Mouse (Mus musculus) cortical plate, adult 2 months (tissue): ENCODE data around the gene Cops7a. TPM values are rescaled to one million over a fixed set of nuclear protein-coding genes. Genes with fewer than 3 reads are reported as not detected.

Experiments
- H3K27ac ChIP-seq: fragments of 200-500 bp; 2 replicates; pipeline ENCODE4 v1.5.1; 2012; ENCODE audit warnings: low read length, control low read depth, inconsistent platforms; ENCODE audit not compliant: insufficient read depth
- H3K4me1 ChIP-seq: fragments of 200-500 bp; 2 replicates; pipeline ENCODE4 v1.6.1; 2011; ENCODE audit warnings: low read length; ENCODE audit not compliant: control insufficient read depth, insufficient read depth
- H3K4me3 ChIP-seq: fragments of 200-500 bp; 2 replicates; pipeline ENCODE4 v1.5.1; 2011; ENCODE audit warnings: mild to moderate bottlenecking, low read length, control low read depth; ENCODE audit not compliant: insufficient read depth
- CTCF ChIP-seq: fragments of 200-500 bp; IDR thresholded peaks from 2 replicates; pipeline ENCODE4 v1.5.1; 2011; ENCODE audit warnings: mild to moderate bottlenecking, control low read depth, low read length; ENCODE audit not compliant: insufficient read depth; ENCODE audit errors: extremely low read depth
- POLR2A ChIP-seq: fragments of 200-500 bp; IDR thresholded peaks from 2 replicates; pipeline ENCODE4 v1.6.1; 2011; ENCODE audit warnings: mild to moderate bottlenecking, low read length, control low read depth; ENCODE audit not compliant: insufficient read depth; ENCODE audit errors: extremely low read depth
- polyA plus RNA-seq: library from polyadenylated mRNA; depleted of rRNA; stranded (reverse); fragments of >200 nt; gene quantifications from 2 replicates; pipeline ENCODE4 v1.2.3, GENCODE M21; 2012; rRNA removed

Cops7a gene
- 279 and 280 TPM in 2 replicates for polyA plus RNA-seq

GRCm38 (mm10) chr6:124965088-124965719 lies at the start of gene Cops7a:
Gene Cops7a, minus strand, starts transcription at chr6:124965538.
- H3K27ac ChIP-seq: peak within 1 kb of the TSS; percentile 97
- H3K4me1 ChIP-seq: peaks cover 4% of the 10 kb centered on the region
- TF ChIP-seq CTCF (no peak), POLR2A (peak; percentile 85)
- H3K4me3 ChIP-seq: peak within 1 kb of the TSS; percentile 81

GRCm38 (mm10) chr6:125009181-125010073 lies 44.1 kb upstream of the Cops7a start:
- Histone ChIP-seq H3K27ac (peak overlapping the region; percentile 79), H3K4me1 (peaks cover 3% of the 10 kb centered on the region; the same call in 1 of the 2 replicates), H3K4me3 (peak overlapping the region; percentile 57)
- TF ChIP-seq CTCF: no peak
- 0 out of 2 replicates have a peak, but pooled peaks have one; percentile 30 for TF ChIP-seq POLR2A

GRCm38 (mm10) chr6:125009129-125009180 lies 43.6 kb upstream of the Cops7a start, which contains the start of gene Zfp384:
Gene Zfp384, plus strand, starts transcription at chr6:125009145.
- Histone ChIP-seq H3K4me3 (peak within 1 kb of the TSS; percentile 57), H3K27ac (peak within 1 kb of the TSS; percentile 79), H3K4me1 (peaks cover 5% of the 10 kb centered on the region)
- no peak for TF ChIP-seq POLR2A
- no peak for TF ChIP-seq CTCF

GRCm38 (mm10) chr6:125008586-125009128 lies 43.3 kb upstream of the Cops7a start:
- H3K27ac ChIP-seq: 0 out of 2 replicates have a peak overlapping the region, but pooled peaks have one; percentile 1
- peaks cover 7% of the 10 kb centered on the region for H3K4me1 ChIP-seq
- TF ChIP-seq CTCF (no peak), POLR2A (peak; percentile 95)
- H3K4me3 ChIP-seq: peak overlapping the region; percentile 57

- Histone ChIP-seq H3K4me3 (peak overlapping the region; percentile 57), H3K4me1 (peaks cover 11% of the 10 kb centered on the region), H3K27ac (no peak overlapping the region)
- TF ChIP-seq POLR2A (no peak), CTCF (no peak)
Measured at GRCm38 (mm10) chr6:125008060-125008459, 42.7 kb upstream of the Cops7a start.

- TF ChIP-seq POLR2A (no peak), CTCF (no peak)
- H3K27ac ChIP-seq: no peak overlapping the region
- no peak overlapping the region for H3K4me3 ChIP-seq
- peaks cover 13% of the 10 kb centered on the region for H3K4me1 ChIP-seq
Measured at GRCm38 (mm10) chr6:125005086-125005485, 39.7 kb upstream of the Cops7a start.

GRCm38 (mm10) chr6:125003706-125004105 lies 38.4 kb upstream of the Cops7a start:
- TF ChIP-seq POLR2A: no peak
- TF ChIP-seq CTCF: no peak
- H3K4me3 ChIP-seq: no peak overlapping the region
- peaks cover 14% of the 10 kb centered on the region for H3K4me1 ChIP-seq
- no peak overlapping the region for H3K27ac ChIP-seq

GRCm38 (mm10) chr6:124999546-124999945 lies 34.2 kb upstream of the Cops7a start:
- Histone ChIP-seq H3K4me3 (no peak overlapping the region), H3K27ac (no peak overlapping the region), H3K4me1 (peaks cover 12% of the 10 kb centered on the region)
- no peak for TF ChIP-seq CTCF
- no peak for TF ChIP-seq POLR2A

GRCm38 (mm10) chr6:124999091-124999490 lies 33.8 kb upstream of the Cops7a start:
- Histone ChIP-seq H3K27ac (no peak overlapping the region), H3K4me3 (peak overlapping the region; percentile 88; the same call in 1 of the 2 replicates), H3K4me1 (peaks cover 11% of the 10 kb centered on the region)
- TF ChIP-seq CTCF (no peak), POLR2A (no peak)

- H3K4me1 ChIP-seq: peaks cover 5% of the 10 kb centered on the region
- no peak for TF ChIP-seq CTCF
- peak; percentile 71; the same call in 1 of the 2 replicates for TF ChIP-seq POLR2A
- H3K4me3 ChIP-seq: peak overlapping the region; percentile 88
- peak overlapping the region; percentile 68 for H3K27ac ChIP-seq
Measured at GRCm38 (mm10) chr6:124998066-124998465, 32.7 kb upstream of the Cops7a start.
